Mouse (Mus musculus): Measurements from ENCODE around the gene Camta2. TPM values are rescaled to one million over a fixed set of nuclear protein-coding genes. Genes with fewer than 3 reads are reported as not detected.

The Camta2 gene
- polyA plus RNA-seq, 1 experiment from 2014 or later = 29.0 TPM

GRCm38 (mm10) chr11:70628431-70628830 lies 59.5 kb downstream of the Camta2 start:
- H3K27ac ChIP-seq (replicated peaks) = no peak overlapping the region
- H3K9me3 ChIP-seq (replicated peaks) = no peaks in the 10 kb centered on the region
- no peaks in the 10 kb centered on the region for H3K36me3 ChIP-seq
- no peaks in the 10 kb centered on the region for H3K27me3 ChIP-seq (replicated peaks)
- no peak overlapping the region for H3K9ac ChIP-seq (replicated peaks)
- no peaks in the 10 kb centered on the region for H3K4me1 ChIP-seq
- WGBS = 63% methylated on average over 2 of the region's 2 CpGs
- no peak for ATAC-seq (ENCODE audit: low FRiP score)
- no peak overlapping the region for H3K4me3 ChIP-seq (replicated peaks)
- H3K4me2 ChIP-seq = no peak overlapping the region

- Histone ChIP-seq H3K9me3 (replicated peaks) (no peaks in the 10 kb centered on the region), H3K36me3 (no peaks in the 10 kb centered on the region), H3K4me1 (no peaks in the 10 kb centered on the region), H3K9ac (replicated peaks) (no peak overlapping the region), H3K27me3 (replicated peaks) (no peaks in the 10 kb centered on the region), H3K4me2 (no peak overlapping the region), H3K4me3 (replicated peaks) (no peak overlapping the region), H3K27ac (replicated peaks) (no peak overlapping the region)
- 83% methylated on average over 4 of the region's 4 CpGs for WGBS
- ATAC-seq (ENCODE audit: low FRiP score) = no peak
Observed at GRCm38 (mm10) chr11:70626877-70627276, 61.0 kb downstream of the Camta2 start.

- Histone ChIP-seq H3K9me3 (replicated peaks) (no peaks in the 10 kb centered on the region), H3K4me1 (no peaks in the 10 kb centered on the region), H3K4me3 (replicated peaks) (no peak overlapping the region), H3K4me2 (no peak overlapping the region), H3K27me3 (replicated peaks) (no peaks in the 10 kb centered on the region), H3K27ac (replicated peaks) (no peak overlapping the region), H3K9ac (replicated peaks) (no peak overlapping the region), H3K36me3 (no peaks in the 10 kb centered on the region)
- ATAC-seq (ENCODE audit: low FRiP score) = no peak
- WGBS = 48% methylated on average over 4 of the region's 4 CpGs
Observed at GRCm38 (mm10) chr11:70625473-70625872, 62.4 kb downstream of the Camta2 start.

- WGBS = 83% methylated on average over 10 of the region's 10 CpGs
- ATAC-seq (ENCODE audit: low FRiP score) = no peak
- no peaks in the 10 kb centered on the region for H3K36me3 ChIP-seq
Observed at GRCm38 (mm10) chr11:70623053-70623742, 64.7 kb downstream of the Camta2 start.

GRCm38 (mm10) chr11:70621972-70622814 lies 65.7 kb downstream of the Camta2 start:
- Histone ChIP-seq H3K9me3 (replicated peaks) (no peaks in the 10 kb centered on the region), H3K4me1 (no peaks in the 10 kb centered on the region), H3K27ac (replicated peaks) (no peak overlapping the region), H3K9ac (replicated peaks) (no peak overlapping the region), H3K27me3 (replicated peaks) (no peaks in the 10 kb centered on the region), H3K36me3 (no peaks in the 10 kb centered on the region), H3K4me3 (replicated peaks) (no peak overlapping the region), H3K4me2 (no peak overlapping the region)
- no peak for ATAC-seq (ENCODE audit: low FRiP score)
- WGBS = 45% methylated on average over 7 of the region's 7 CpGs

More at GRCm38 (mm10) chr11:70623053-70623742, 64.7 kb downstream of the Camta2 start:
- Histone ChIP-seq H3K27me3 (replicated peaks) (no peaks in the 10 kb centered on the region), H3K4me2 (no peak overlapping the region), H3K9me3 (replicated peaks) (no peaks in the 10 kb centered on the region), H3K4me3 (replicated peaks) (no peak overlapping the region), H3K9ac (replicated peaks) (no peak overlapping the region), H3K27ac (replicated peaks) (no peak overlapping the region), H3K4me1 (no peaks in the 10 kb centered on the region)

Small RNA genes lying within 50 kb of the gene (microRNA-seq; reads per million reads assigned to microRNA genes)
- not detected for gene Mir6925

Other genes with a start within 250 kb of the Camta2 start
- 44.4 and 45.0 TPM in 2 replicates for gene Med11, start 236.2 kb downstream of the Camta2 start, polyA plus RNA-seq (2015; fragmentation: Nextera tagmentation; extraction: Ambion mirVana)
- 0.60 and 1.0 TPM in 2 replicates for gene Zmynd15, start 228.7 kb downstream of the Camta2 start, polyA plus RNA-seq (2015; fragmentation: Nextera tagmentation; extraction: Ambion mirVana)
- 7.4 and 8.5 TPM in 2 replicates for gene Cxcl16, start 228.1 kb downstream of the Camta2 start, polyA plus RNA-seq (2015; fragmentation: Nextera tagmentation; extraction: Ambion mirVana)
- 1.5 and 6.4 TPM in 2 replicates for gene Tm4sf5, start 182.9 kb downstream of the Camta2 start, polyA plus RNA-seq (2015; fragmentation: Nextera tagmentation; extraction: Ambion mirVana)
- gene Vmo1, start 173.5 kb downstream of the Camta2 start, polyA plus RNA-seq (2015; fragmentation: Nextera tagmentation; extraction: Ambion mirVana) = 0.32 and 0.96 TPM in 2 replicates
- gene Gltpd2, start 168.9 kb downstream of the Camta2 start, polyA plus RNA-seq (2015; fragmentation: Nextera tagmentation; extraction: Ambion mirVana) = 0.15 and 0.41 TPM in 2 replicates
- 756 and 815 TPM in 2 replicates for gene Psmb6, start 162.7 kb downstream of the Camta2 start, polyA plus RNA-seq (2015; fragmentation: Nextera tagmentation; extraction: Ambion mirVana)
- not detected in 2 replicates for gene Gm40193, start 155.2 kb downstream of the Camta2 start, polyA plus RNA-seq (2015; fragmentation: Nextera tagmentation; extraction: Ambion mirVana)
- 16.1 and 18.1 TPM in 2 replicates for gene Pld2, start 148.0 kb downstream of the Camta2 start, polyA plus RNA-seq (2015; fragmentation: Nextera tagmentation; extraction: Ambion mirVana)
- gene Mink1, start 125.2 kb downstream of the Camta2 start, polyA plus RNA-seq (2015; fragmentation: Nextera tagmentation; extraction: Ambion mirVana) = 15.0 and 16.6 TPM in 2 replicates
- gene 4930544D05Rik, start 72.3 kb downstream of the Camta2 start, polyA plus RNA-seq (2015; fragmentation: Nextera tagmentation; extraction: Ambion mirVana) = not detected in 2 replicates
- gene Chrne, start 68.9 kb downstream of the Camta2 start, polyA plus RNA-seq (2015; fragmentation: Nextera tagmentation; extraction: Ambion mirVana) = 0.23 and 0.40 TPM in 2 replicates
- 0.15 TPM in 2 replicates for gene Gp1ba, start 49.0 kb downstream of the Camta2 start, polyA plus RNA-seq (2015; fragmentation: Nextera tagmentation; extraction: Ambion mirVana)
- 100 and 109 TPM in 2 replicates for gene Rnf167, start 40.9 kb downstream of the Camta2 start, polyA plus RNA-seq (2015; fragmentation: Nextera tagmentation; extraction: Ambion mirVana)
- 169 and 174 TPM in 2 replicates for gene Slc25a11, start 40.6 kb downstream of the Camta2 start, polyA plus RNA-seq (2015; fragmentation: Nextera tagmentation; extraction: Ambion mirVana)
- 679 and 994 TPM in 2 replicates for gene Pfn1, start 33.5 kb downstream of the Camta2 start, polyA plus RNA-seq (2015; fragmentation: Nextera tagmentation; extraction: Ambion mirVana)
- gene Eno3, start 30.9 kb downstream of the Camta2 start, polyA plus RNA-seq (2015; fragmentation: Nextera tagmentation; extraction: Ambion mirVana) = 12.6 and 17.5 TPM in 2 replicates
- gene Spag7, start 18.7 kb downstream of the Camta2 start, polyA plus RNA-seq (2015; fragmentation: Nextera tagmentation; extraction: Ambion mirVana) = 159 and 165 TPM in 2 replicates
- 1.2 and 1.4 TPM in 2 replicates for gene Inca1, start 12.1 kb upstream of the Camta2 start, polyA plus RNA-seq (2015; fragmentation: Nextera tagmentation; extraction: Ambion mirVana)
- 1.6 and 1.7 TPM in 2 replicates for gene Kif1c, start 12.4 kb upstream of the Camta2 start, polyA plus RNA-seq (2015; fragmentation: Nextera tagmentation; extraction: Ambion mirVana)
- gene Zfp3, start 76.1 kb upstream of the Camta2 start, polyA plus RNA-seq (2015; fragmentation: Nextera tagmentation; extraction: Ambion mirVana) = 15.8 and 16.3 TPM in 2 replicates
- gene Scimp, start 124.5 kb upstream of the Camta2 start, polyA plus RNA-seq (2015; fragmentation: Nextera tagmentation; extraction: Ambion mirVana) = 0.18 and 0.28 TPM in 2 replicates
- gene Rabep1, start 156.7 kb upstream of the Camta2 start, polyA plus RNA-seq (2015; fragmentation: Nextera tagmentation; extraction: Ambion mirVana) = 77.1 and 83.3 TPM in 2 replicates